Mouse (Mus musculus): ENCODE data around the gene Pibf1. TPM values are rescaled to one million over a fixed set of nuclear protein-coding genes. Genes with fewer than 3 reads are reported as not detected.

The Pibf1 gene
- total and polyA plus RNA-seq, 3 experiments, result 8.4 to 11.0 TPM; not detected in 1

- TF ChIP-seq NRF1 (IDR thresholded peaks at IDR 0.05; ENCODE audit: insufficient read depth, low read depth, low read length, poor library complexity, severe bottlenecking) (no peak), RCOR1 (IDR thresholded peaks at IDR 0.05; ENCODE audit: low read depth, low read length) (no peak), ETS1 (IDR thresholded peaks at IDR 0.05; ENCODE audit: low read depth, low read length) (no peak), MXI1 (IDR thresholded peaks at IDR 0.05; ENCODE audit: low read depth, low read length) (no peak), RAD21 (IDR thresholded peaks at IDR 0.05; ENCODE audit: low read depth, low read length) (no peak), ZMIZ1 (IDR thresholded peaks at IDR 0.05; ENCODE audit: low read depth, low read length) (no peak), MEF2A (IDR thresholded peaks at IDR 0.05; ENCODE audit: extremely low read depth, insufficient replicate concordance, low read depth, low read length, poor library complexity, severe bottlenecking) (no peak), ZNF384 (IDR thresholded peaks at IDR 0.05; ENCODE audit: low read depth, low read length) (no peak), UBTF (IDR thresholded peaks at IDR 0.05; ENCODE audit: borderline replicate concordance, insufficient read depth, low read depth, low read length) (no peak), JUND (IDR thresholded peaks at IDR 0.05; ENCODE audit: low read depth, low read length) (no peak), E2F4 (IDR thresholded peaks at IDR 0.05; ENCODE audit: borderline replicate concordance, low read depth, low read length) (no peak), TCF12 (IDR thresholded peaks at IDR 0.05; ENCODE audit: low read depth, low read length) (no peak), NELFE (IDR thresholded peaks at IDR 0.05; ENCODE audit: low read depth, low read length) (no peak), KAT2A (conservative IDR thresholded peaks at IDR 0.05; ENCODE audit: low read depth, low read length) (no peak), ZKSCAN1 (IDR thresholded peaks at IDR 0.05; ENCODE audit: low read depth, low read length) (no peak), POLR2AphosphoS5 (IDR thresholded peaks at IDR 0.05; ENCODE audit: borderline replicate concordance, low read depth, low read length) (no peak), USF1 (IDR thresholded peaks at IDR 0.05; ENCODE audit: low read depth, low read length) (no peak), MAZ (IDR thresholded peaks at IDR 0.05; ENCODE audit: low read depth, low read length) (no peak), SMC3 (IDR thresholded peaks at IDR 0.05; ENCODE audit: low read depth, low read length) (no peak)
- H3K36me3 ChIP-seq (ENCODE audit: control insufficient read depth in 1 of 2, insufficient read depth in 2 of 2, low read length in 2 of 2), result peaks cover 0 to 4% of the 10 kb centered on the region in 2 experiments; a peak in 2 of 4 replicates
- peaks cover 0 to 8% of the 10 kb centered on the region in 2 experiments; a peak in 1 of 4 replicates for H3K4me1 ChIP-seq (ENCODE audit: control insufficient read depth in 1 of 2, insufficient read depth in 2 of 2, low read length in 2 of 2)
- H3K4me3 ChIP-seq (ENCODE audit: control insufficient read depth in 1 of 2, insufficient read depth in 1 of 2, low read depth in 2 of 2, low read length in 2 of 2), result no peak overlapping the region
- no peak overlapping the region for H3K9ac ChIP-seq (ENCODE audit: control insufficient read depth, low read depth, low read length, poor library complexity, severe bottlenecking)
- no peaks in the 10 kb centered on the region for H3K27me3 ChIP-seq (ENCODE audit: control insufficient read depth in 1 of 2, insufficient read depth in 2 of 2, low read length in 2 of 2)
- no peak for DNase-seq (ENCODE audit: low read depth, low spot score)
- H3K79me2 ChIP-seq (ENCODE audit: control insufficient read depth, insufficient read depth, low read length, poor library complexity), result no peaks in the 10 kb centered on the region
- H3K9me3 ChIP-seq (replicated peaks; ENCODE audit: insufficient read depth, low read length), result no peaks in the 10 kb centered on the region
- H3K27ac ChIP-seq (ENCODE audit: control insufficient read depth, low read depth, low read length), result no peak overlapping the region
Measured at GRCm38 (mm10) chr14:99124076-99124475, 24.9 kb downstream of the Pibf1 start.

- H3K4me3 ChIP-seq (ENCODE audit: control insufficient read depth in 1 of 2, insufficient read depth in 1 of 2, low read depth in 2 of 2, low read length in 2 of 2), result no peak overlapping the region
- DNase-seq (ENCODE audit: low read depth, low spot score), result no peak
- TF ChIP-seq MEF2A (IDR thresholded peaks at IDR 0.05; ENCODE audit: extremely low read depth, insufficient replicate concordance, low read depth, low read length, poor library complexity, severe bottlenecking) (no peak), GATA1 (IDR thresholded peaks at IDR 0.05; ENCODE audit: low read depth, low read length) (no peak), CTCF (IDR thresholded peaks at IDR 0.05 in 2 of 3, conservative IDR thresholded peaks at IDR 0.05 in 1 of 3; ENCODE audit: control insufficient read depth in 1 of 3, insufficient read depth in 1 of 3, low read depth in 2 of 3, low read length in 3 of 3, poor library complexity in 1 of 3, severe bottlenecking in 1 of 3) (no peak)
Measured at GRCm38 (mm10) chr14:99126713-99127112, 27.5 kb downstream of the Pibf1 start.

More at GRCm38 (mm10) chr14:99126713-99127112, 27.5 kb downstream of the Pibf1 start:
- no peaks in the 10 kb centered on the region for H3K27me3 ChIP-seq (ENCODE audit: control insufficient read depth in 1 of 2, insufficient read depth in 2 of 2, low read length in 2 of 2)
- H3K36me3 ChIP-seq (ENCODE audit: control insufficient read depth in 1 of 2, insufficient read depth in 2 of 2, low read length in 2 of 2), result peaks cover 0 to 2% of the 10 kb centered on the region in 2 experiments; a peak in 3 of 4 replicates
- H3K27ac ChIP-seq (ENCODE audit: control insufficient read depth, low read depth, low read length), result no peak overlapping the region
- H3K79me2 ChIP-seq (ENCODE audit: control insufficient read depth, insufficient read depth, low read length, poor library complexity), result no peaks in the 10 kb centered on the region
- H3K9me3 ChIP-seq (replicated peaks; ENCODE audit: insufficient read depth, low read length), result no peaks in the 10 kb centered on the region
- no peak overlapping the region for H3K9ac ChIP-seq (ENCODE audit: control insufficient read depth, low read depth, low read length, poor library complexity, severe bottlenecking)
- H3K4me1 ChIP-seq (ENCODE audit: control insufficient read depth in 1 of 2, insufficient read depth in 2 of 2, low read length in 2 of 2), result peaks cover 0 to 8% of the 10 kb centered on the region in 2 experiments; a peak in 1 of 4 replicates
